Mouse (Mus musculus) forebrain, postnatal 0 days (tissue): Measurements from ENCODE around the gene Gdf2. TPM values are rescaled to one million over a fixed set of nuclear protein-coding genes. Genes with fewer than 3 reads are reported as not detected.

Experiments used
- ATAC-seq: fragments of 200-750 bp; cut with Nextera tagmentation; 2 replicates; pipeline ENCODE4 v1.8.0; 2017; ENCODE audit warnings: mild to moderate bottlenecking, moderate library complexity
- DNase-seq: peaks from one replicate; pipeline ENCODE4 v3.0.0-alpha.2; 2015
- H3K27ac ChIP-seq: fragments of 300-500 bp; sonication (generic); 2 replicates; pipeline ENCODE4 v1.5.1; 2014; ENCODE audit warnings: low read depth, mild to moderate bottlenecking, antibody characterized with exemption, low read length, moderate library complexity, mixed read lengths
- H3K27me3 ChIP-seq: fragments of 300-500 bp; sonication (generic); 2 replicates; pipeline ENCODE4 v1.6.1; 2014; ENCODE audit warnings: mild to moderate bottlenecking, low read length, mixed read lengths; ENCODE audit not compliant: insufficient read depth
- H3K36me3 ChIP-seq: fragments of 300-500 bp; sonication (generic); 2 replicates; pipeline ENCODE4 v1.6.1; 2014; ENCODE audit warnings: mild to moderate bottlenecking, moderate library complexity; ENCODE audit not compliant: insufficient read depth
- H3K4me1 ChIP-seq: fragments of 300-500 bp; sonication (generic); 2 replicates; pipeline ENCODE4 v1.6.1; 2014; ENCODE audit warnings: antibody characterized with exemption; ENCODE audit not compliant: insufficient read depth
- H3K4me2 ChIP-seq: fragments of 300-500 bp; sonication (generic); 2 replicates; pipeline ENCODE4 v1.6.1; 2014; ENCODE audit warnings: low read depth, mild to moderate bottlenecking, moderate library complexity
- H3K4me3 ChIP-seq: fragments of 300-500 bp; sonication (generic); 2 replicates; pipeline ENCODE4 v1.5.1; 2014; ENCODE audit warnings: low read depth, low read length, mixed read lengths
- H3K9ac ChIP-seq: fragments of 300-500 bp; sonication (generic); 2 replicates; pipeline ENCODE4 v1.6.1; 2014; ENCODE audit warnings: mild to moderate bottlenecking
- H3K9me3 ChIP-seq: fragments of 300-500 bp; sonication (generic); 2 replicates; pipeline ENCODE4 v1.6.1; 2016; ENCODE audit warnings: low read length
- CTCF ChIP-seq: sonication (generic); IDR thresholded peaks from 2 replicates; pipeline ENCODE4 v1.5.1; 2016; ENCODE audit warnings: antibody characterized with exemption, control low read depth, low read depth
- WGBS: fragments of 180-500 bp; shearing (Covaris S2); extraction: QIAGEN DNeasy Blood & Tissue Kit; methylation state at CpG from one replicate; pipeline ENCODE4 v1.1.7; 2014; 5-methylcytosine and 5-hydroxymethylcytosine counted together
- polyA plus RNA-seq: library from polyadenylated mRNA; unstranded; fragments of >200 nt; fragmentation: Nextera tagmentation; extraction: Ambion mirVana; gene quantifications from 2 replicates; pipeline ENCODE4 v1.2.1, GENCODE M21; 2015
- total RNA-seq: library from RNA; depleted of rRNA; stranded (reverse); fragments of >200 nt; gene quantifications from 2 replicates; pipeline ENCODE4 v1.2.3, GENCODE M21; 2014; rRNA removed

Gene Gdf2
- total RNA-seq (0.05 TPM in 1 of 2 replicates, not detected in the other), polyA plus RNA-seq (0.06 TPM in 1 of 2 replicates, not detected in the other)

DNA sequence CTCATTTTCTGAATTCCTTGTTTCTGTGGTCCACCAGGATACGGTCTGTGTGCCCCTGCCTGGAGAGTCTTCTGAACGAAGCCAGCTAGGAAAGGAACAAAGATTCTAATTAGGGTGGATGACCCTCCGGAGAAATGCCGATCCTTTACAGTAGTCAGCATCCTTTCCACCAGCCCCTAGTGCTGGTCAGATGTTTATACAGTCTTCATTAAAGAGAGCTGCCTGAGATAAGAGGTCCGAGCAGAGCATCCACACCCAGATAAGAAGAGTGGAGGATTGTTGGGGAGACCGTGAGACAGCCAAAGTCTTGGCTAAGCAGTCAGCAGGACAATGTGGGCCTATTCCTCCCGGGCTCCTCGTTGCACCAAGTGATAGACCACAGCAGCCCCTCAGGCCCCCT is at the start of gene Gdf2:
Gene Gdf2, plus strand, starts transcription at position 301 of the 400 bp plus-strand sequence.
- no peaks in the 10 kb centered on the region for H3K4me1 ChIP-seq
- H3K4me3 ChIP-seq, result no peak within 1 kb of the TSS
- DNase-seq (no peak), ATAC-seq (no peak)
- no peak within 1 kb of the TSS for H3K27ac ChIP-seq
- H3K9ac ChIP-seq, result no peak within 1 kb of the TSS
- no peak for TF ChIP-seq CTCF
- H3K27me3 ChIP-seq, result no peaks in the 10 kb centered on the region
- no peak within 1 kb of the TSS for H3K4me2 ChIP-seq
- H3K9me3 ChIP-seq, result no peaks in the 10 kb centered on the region
- WGBS, result 77% methylated on average over 8 of the region's 8 CpGs
- no peaks in the 10 kb centered on the region for H3K36me3 ChIP-seq

DNA sequence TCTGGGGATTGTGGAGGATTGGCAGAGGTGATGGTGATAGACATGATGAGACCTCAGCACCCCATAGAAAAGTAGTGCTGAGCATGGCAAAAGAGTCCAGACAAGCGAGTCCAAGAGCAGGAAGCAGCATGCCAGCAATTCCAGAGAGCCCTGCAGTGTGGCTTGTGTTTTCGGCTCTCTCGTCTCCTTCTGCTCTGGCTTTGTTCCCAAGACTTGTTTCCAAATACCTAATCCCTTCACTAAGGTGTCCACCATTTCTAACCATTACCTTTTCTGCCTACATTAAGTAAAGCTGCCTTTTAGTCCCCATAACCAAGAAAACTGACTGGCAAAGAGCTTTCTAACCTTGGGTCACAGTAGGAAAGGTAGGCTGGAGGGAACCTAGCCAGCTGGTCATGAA is 49.3 kb upstream of the Gdf2 start:
- no peak overlapping the region for H3K27ac ChIP-seq
- DNase-seq (no peak), ATAC-seq (no peak)
- H3K9me3 ChIP-seq, result no peaks in the 10 kb centered on the region
- 71% methylated on average over 3 of the region's 3 CpGs for WGBS
- TF ChIP-seq CTCF, result no peak
- no peak overlapping the region for H3K9ac ChIP-seq
- H3K36me3 ChIP-seq, result no peaks in the 10 kb centered on the region
- no peaks in the 10 kb centered on the region for H3K4me1 ChIP-seq
- no peak overlapping the region for H3K4me3 ChIP-seq
- no peaks in the 10 kb centered on the region for H3K27me3 ChIP-seq
- no peak overlapping the region for H3K4me2 ChIP-seq

- Histone ChIP-seq H3K4me1 (no peaks in the 10 kb centered on the region), H3K27me3 (no peaks in the 10 kb centered on the region), H3K36me3 (no peaks in the 10 kb centered on the region), H3K27ac (no peak overlapping the region), H3K9me3 (no peaks in the 10 kb centered on the region), H3K4me3 (no peak overlapping the region), H3K9ac (no peak overlapping the region), H3K4me2 (no peak overlapping the region)
- no peak for TF ChIP-seq CTCF
- WGBS, result 70% methylated on average over 5 of the region's 5 CpGs
- ATAC-seq, result peak; percentile 54
- peak; percentile 59 for DNase-seq
Measured at GRCm38 (mm10) chr14:33895777-33896176, 45.1 kb upstream of the Gdf2 start.

- Histone ChIP-seq H3K4me2 (no peak overlapping the region), H3K4me1 (no peaks in the 10 kb centered on the region), H3K36me3 (no peaks in the 10 kb centered on the region), H3K27ac (no peak overlapping the region), H3K9ac (no peak overlapping the region), H3K27me3 (no peaks in the 10 kb centered on the region), H3K9me3 (no peaks in the 10 kb centered on the region), H3K4me3 (no peak overlapping the region)
- DNase-seq (no peak), ATAC-seq (no peak; the same call in 1 of the 2 replicates)
- no peak for TF ChIP-seq CTCF
- 31% methylated on average over 9 of the region's 9 CpGs for WGBS
Measured at GRCm38 (mm10) chr14:33896628-33897300, 44.1 kb upstream of the Gdf2 start.

DNA sequence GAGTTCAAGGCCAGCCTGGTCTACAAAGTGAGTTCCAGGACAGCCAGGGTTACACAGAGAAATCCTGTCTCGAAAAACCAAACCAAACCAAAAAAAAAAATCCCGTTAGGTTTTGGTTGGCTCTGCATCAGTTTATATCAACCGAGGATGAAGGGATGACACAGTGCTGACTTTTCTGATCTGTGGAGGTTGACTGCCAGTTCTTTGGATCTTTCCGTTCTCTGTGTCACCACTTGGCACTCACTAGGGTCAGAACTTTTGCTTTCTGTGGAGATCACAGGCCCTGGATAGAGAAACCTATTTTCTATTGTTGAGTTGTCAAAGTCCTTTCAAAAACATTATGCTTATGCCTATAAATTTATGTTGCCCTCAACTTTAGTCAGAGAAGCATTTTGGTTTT is 38.1 kb upstream of the Gdf2 start:
- no peak overlapping the region for H3K27ac ChIP-seq
- no peak overlapping the region for H3K9ac ChIP-seq
- no peak for TF ChIP-seq CTCF
- WGBS, result 90% methylated on average over 4 of the region's 4 CpGs
- no peaks in the 10 kb centered on the region for H3K9me3 ChIP-seq
- ATAC-seq (no peak), DNase-seq (no peak)
- H3K36me3 ChIP-seq, result no peaks in the 10 kb centered on the region
- H3K27me3 ChIP-seq, result no peaks in the 10 kb centered on the region
- H3K4me2 ChIP-seq, result no peak overlapping the region
- no peaks in the 10 kb centered on the region for H3K4me1 ChIP-seq
- no peak overlapping the region for H3K4me3 ChIP-seq

GRCm38 (mm10) chr14:33903199-33903598 is 37.6 kb upstream of the Gdf2 start:
- TF ChIP-seq CTCF, result no peak
- H3K4me2 ChIP-seq, result no peak overlapping the region
- no peaks in the 10 kb centered on the region for H3K9me3 ChIP-seq
- no peak overlapping the region for H3K9ac ChIP-seq
- no peaks in the 10 kb centered on the region for H3K36me3 ChIP-seq
- ATAC-seq (no peak), DNase-seq (no peak)
- H3K27ac ChIP-seq, result no peak overlapping the region
- H3K4me3 ChIP-seq, result no peak overlapping the region
- H3K27me3 ChIP-seq, result no peaks in the 10 kb centered on the region
- WGBS, result 83% methylated on average over 1 of the region's 1 CpGs
- no peaks in the 10 kb centered on the region for H3K4me1 ChIP-seq

GRCm38 (mm10) chr14:33904851-33905250 is 36.0 kb upstream of the Gdf2 start:
- Histone ChIP-seq H3K4me2 (no peak overlapping the region), H3K9me3 (no peaks in the 10 kb centered on the region), H3K9ac (no peak overlapping the region), H3K27ac (no peak overlapping the region), H3K4me1 (no peaks in the 10 kb centered on the region), H3K27me3 (no peaks in the 10 kb centered on the region), H3K4me3 (no peak overlapping the region), H3K36me3 (no peaks in the 10 kb centered on the region)
- ATAC-seq (no peak), DNase-seq (no peak)
- TF ChIP-seq CTCF, result no peak
